Mouse (Mus musculus) heart, adult 2 months (tissue): ENCODE data around the gene Taf8.

Experiments
- CTCF ChIP-seq: fragments of 200-600 bp; IDR thresholded peaks from 2 replicates; pipeline ENCODE4 v1.8.1; 2022; ENCODE audit warnings: antibody characterized with exemption, mild to moderate bottlenecking, moderate library complexity
- EP300 ChIP-seq: fragments of 200-500 bp; IDR thresholded peaks from 2 replicates; pipeline ENCODE4 v1.6.1; 2011; ENCODE audit warnings: low read depth, low read length, control low read depth; ENCODE audit not compliant: insufficient read depth
- POLR2A ChIP-seq: fragments of 200-500 bp; IDR thresholded peaks from 2 replicates; pipeline ENCODE4 v1.6.1; 2011; ENCODE audit warnings: mild to moderate bottlenecking, low read depth, low read length, control low read depth; ENCODE audit not compliant: insufficient read depth

DNA sequence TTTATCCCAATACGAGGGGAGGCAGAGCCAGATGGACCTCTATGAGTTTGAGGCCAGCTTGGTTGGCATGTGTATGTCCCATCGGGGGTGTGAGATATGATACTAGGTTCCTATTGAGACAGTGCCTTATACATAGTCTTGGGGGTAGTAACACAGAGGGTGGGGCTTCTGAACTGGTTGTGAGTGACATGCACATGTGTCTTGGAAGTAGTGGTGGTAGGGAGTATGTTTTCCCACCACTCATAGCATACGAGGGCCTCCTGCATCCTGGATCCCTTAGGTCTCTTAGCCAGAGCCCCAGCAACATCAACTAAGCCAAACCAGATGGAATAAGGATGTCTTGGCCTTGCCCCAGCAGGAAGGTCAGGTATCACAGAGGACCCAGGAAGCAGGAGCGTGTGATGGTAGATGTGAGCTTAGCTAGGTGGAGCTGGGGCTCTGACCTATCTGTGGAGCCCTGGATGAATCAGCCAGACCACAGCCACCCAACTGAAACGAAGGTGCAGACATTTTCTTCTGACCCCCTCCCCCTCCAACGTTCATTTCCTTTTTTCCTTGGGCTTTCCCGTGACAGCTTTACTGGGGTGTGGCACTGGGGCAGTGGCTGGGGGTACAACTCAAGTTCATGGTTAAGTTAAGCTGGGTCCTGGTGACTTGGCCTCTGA is 13.2 kb upstream of the Taf8 start:
- no peak for TF ChIP-seq EP300
- no peak for TF ChIP-seq CTCF
- no peak for TF ChIP-seq POLR2A
